Mouse (Mus musculus) kidney, adult 2 months (tissue): Measurements from ENCODE around the gene Gabbr2.

Experiments used
- CTCF ChIP-seq: fragments of 200-500 bp; conservative IDR thresholded peaks from 2 replicates; pipeline ENCODE4 v1.5.1; 2011; ENCODE audit warnings: low read depth, mild to moderate bottlenecking, control low read depth, low read length, moderate library complexity, mixed read lengths; ENCODE audit not compliant: insufficient read depth, insufficient read length
- POLR2A ChIP-seq: fragments of 200-500 bp; IDR thresholded peaks from one replicate; pipeline ENCODE4 v1.6.1; 2011; ENCODE audit warnings: low read depth, low read length, control low read depth

- TF ChIP-seq CTCF (no peak), POLR2A (no peak)
Observed at GRCm38 (mm10) chr4:46655956-46656355, 335.7 kb downstream of the Gabbr2 start.
